Comparison of ENCODE assay signal across 18 mouse cellular contexts in genomic region chr9:94788261-94788660, GRCm38 (mm10).
DNase-seq lines count a peak whose midpoint lies in the region; TF ChIP-seq lines count a peak whose summit lies in the region.
"Had no signal": no experiment of that assay in that cellular context is flagged by ENCODE, and none has a peak within 500 bp of the region (broad histone marks: within the 10 kb centered on the region; RNA-seq: fewer than 3 reads in every experiment).

No protein-coding gene starts in this region.

- intact Hi-C loops in left cerebral cortex, postnatal 25 days (cut with DNase I) = no loop called here

- no peak overlapping the region for H3K4me3 ChIP-seq in layer of hippocampus, adult 2 months
- H3K4me3 ChIP-seq: embryonic facial prominence, embryonic 13.5 days; forebrain, embryonic 12.5 days; heart, embryonic 10.5 days; hindbrain, embryonic 13.5 days had no signal

- no peak for TF ChIP-seq CTCF in layer of hippocampus, adult 2 months (conservative IDR thresholded peaks at IDR 0.05)

- peak; percentile 52 for DNase-seq in adrenal gland, adult 2 months
- DNase-seq in adrenal gland, adult 18-20 months (ENCODE audit: low spot score in 2 of 2) = no peak
- DNase-seq in layer of hippocampus, adult 2 months (ENCODE audit: low spot score in 2 of 2) = no peak
- DNase-seq in layer of hippocampus, adult 9-10 months (ENCODE audit: low spot score) = no peak
- DNase-seq in adipocyte (ENCODE audit: low spot score) = peak; percentile 33
- peak; percentile 71 for DNase-seq in adrenal gland, postnatal 14 days
- DNase-seq in heart, postnatal 4 days = no peak
- DNase-seq in left cerebral cortex, postnatal 25 days (ENCODE audit: low spot score in 2 of 2) = no peak
- DNase-seq: cerebellum, adult 18-20 months; cerebellum, adult 9-11 months; cerebellum, postnatal 36 days; gastrocnemius, postnatal 10 days; heart, adult 18-20 months had no signal

- H3K27ac ChIP-seq in layer of hippocampus, adult 2 months = peak overlapping the region; percentile 28; the same call in 1 of the 2 replicates
- H3K27ac ChIP-seq: embryonic facial prominence, embryonic 13.5 days; forebrain, embryonic 12.5 days; heart, embryonic 10.5 days; hindbrain, embryonic 13.5 days; hindbrain, postnatal 0 days had no signal

Comparison
In these comparisons a context has a peak if more than half of its experiments do, and no peak if none do; other contexts are left out.
1. DNase-seq: peak in adrenal gland, adult 2 months (single experiment), adipocyte (single experiment) and adrenal gland, postnatal 14 days (single experiment); none in adrenal gland, adult 18-20 months (0 of 2), layer of hippocampus, adult 2 months (0 of 2), layer of hippocampus, adult 9-10 months (single experiment), heart, postnatal 4 days (single experiment) and left cerebral cortex, postnatal 25 days (0 of 2).